Mouse (Mus musculus) skeletal muscle tissue, postnatal 0 days (tissue): ENCODE measurements around the gene Ormdl3. TPM values are rescaled to one million over a fixed set of nuclear protein-coding genes. Genes with fewer than 3 reads are reported as not detected.

Experiments
- polyA plus RNA-seq: library from polyadenylated mRNA; unstranded; fragments of >200 nt; fragmentation: Nextera tagmentation; extraction: Ambion mirVana; gene quantifications from 2 replicates; pipeline ENCODE4 v1.2.1, GENCODE M21; 2015

The Ormdl3 gene
- polyA plus RNA-seq: 34.8 and 60.2 TPM in 2 replicates

DNA sequence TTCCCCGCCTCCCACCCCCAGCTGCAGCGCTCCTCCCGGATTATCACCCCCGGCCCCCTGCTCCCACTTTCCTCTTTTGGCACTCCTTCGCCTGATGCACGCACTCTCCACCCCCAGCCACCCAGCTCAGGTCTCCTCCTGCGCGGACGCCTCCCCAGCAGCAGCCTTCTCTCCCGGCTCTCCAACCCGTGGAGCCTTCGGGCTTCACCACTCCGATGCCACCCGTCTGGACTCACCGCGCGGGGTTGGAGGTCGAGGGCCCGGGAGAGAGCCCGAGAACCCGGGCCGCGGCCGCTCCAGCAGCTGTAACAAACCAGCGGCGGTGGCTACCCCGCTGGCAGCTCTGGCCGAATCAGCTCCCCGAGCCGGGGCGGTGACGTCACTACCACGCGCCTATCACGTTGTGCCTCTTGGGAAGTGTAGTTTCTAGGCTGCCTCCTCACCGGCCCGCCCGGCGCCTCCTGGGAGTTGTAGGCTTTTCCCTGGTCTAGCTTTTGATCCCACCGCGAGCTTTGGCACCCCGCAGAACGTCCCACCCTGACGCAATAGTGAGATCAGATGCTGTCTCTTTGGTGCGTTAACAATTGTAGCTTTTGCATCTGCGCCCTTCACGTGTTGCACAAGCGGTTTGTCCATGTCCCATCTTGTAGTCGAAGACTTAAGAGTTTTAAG, at the start of gene Ormdl3:
Gene Ormdl3 (minus strand): TSS at position 477 of the 672 bp plus-strand sequence.

DNA sequence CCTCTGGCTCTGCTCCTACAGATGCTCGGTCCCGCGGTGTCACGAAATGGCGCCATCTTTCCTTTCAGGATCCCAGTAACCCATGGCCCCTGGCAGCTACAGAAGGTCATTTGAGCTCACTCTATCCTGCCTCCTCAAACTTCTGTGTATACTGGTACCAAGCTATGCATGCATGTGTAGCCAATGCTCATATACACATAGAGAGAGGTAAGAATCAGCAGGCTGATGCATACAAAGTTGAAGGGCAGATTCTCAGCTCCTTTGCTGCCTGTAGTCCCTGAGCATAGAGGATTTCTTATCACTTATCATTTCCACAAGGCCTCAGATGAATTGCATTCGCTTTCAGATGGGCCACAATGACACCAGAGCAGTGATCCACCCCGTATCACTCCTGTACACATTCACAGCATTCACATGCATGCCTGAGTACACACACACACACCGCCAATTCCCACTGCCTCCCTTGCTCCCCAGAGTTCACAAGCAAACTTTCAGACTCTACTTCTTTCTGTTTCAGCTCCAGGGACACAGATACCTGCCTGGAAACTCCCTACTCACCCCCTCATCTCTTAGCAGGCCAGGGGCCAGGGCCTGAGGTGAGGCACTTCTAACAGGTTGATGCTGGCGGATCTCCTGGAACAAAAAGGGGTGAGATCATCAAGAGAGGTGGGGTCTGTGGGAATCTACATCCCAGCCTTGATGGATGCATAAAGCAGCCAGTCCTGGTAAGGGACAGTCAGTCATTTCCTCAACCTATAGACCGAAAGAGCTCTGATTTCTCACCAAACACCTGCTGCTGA, 38.6 kb upstream of the Ormdl3 start, which contains the start of the genes Gm12355 and Gsdma3:
Gene Gm12355 (minus strand): TSS at position 51 of the 800 bp plus-strand sequence.
Gene Gsdma3 (plus strand): TSS at position 750 of the 800 bp plus-strand sequence.

DNA sequence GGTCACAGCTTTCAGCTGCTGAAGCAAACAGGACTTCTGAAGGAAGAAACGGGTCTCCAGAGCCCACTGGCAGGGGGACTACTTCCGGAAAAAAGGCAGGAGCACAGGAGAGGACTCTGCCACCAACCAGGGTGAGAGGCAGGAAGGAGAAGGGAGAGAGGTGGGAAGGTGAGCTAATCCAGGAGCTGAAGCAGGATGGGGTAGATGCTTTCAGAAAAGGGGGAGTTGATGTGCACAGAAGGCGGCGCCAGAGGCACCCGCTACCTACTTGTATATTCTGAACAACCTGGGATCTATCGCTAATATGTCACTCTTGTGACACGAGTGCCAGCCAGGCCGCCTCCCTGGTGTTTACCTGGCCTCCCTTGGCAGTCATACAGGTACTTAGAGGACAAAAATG, 10.8 kb upstream of the Ormdl3 start, which contains the start of gene Lrrc3c:
Gene Lrrc3c (plus strand): TSS at position 301 of the 400 bp plus-strand sequence.

DNA sequence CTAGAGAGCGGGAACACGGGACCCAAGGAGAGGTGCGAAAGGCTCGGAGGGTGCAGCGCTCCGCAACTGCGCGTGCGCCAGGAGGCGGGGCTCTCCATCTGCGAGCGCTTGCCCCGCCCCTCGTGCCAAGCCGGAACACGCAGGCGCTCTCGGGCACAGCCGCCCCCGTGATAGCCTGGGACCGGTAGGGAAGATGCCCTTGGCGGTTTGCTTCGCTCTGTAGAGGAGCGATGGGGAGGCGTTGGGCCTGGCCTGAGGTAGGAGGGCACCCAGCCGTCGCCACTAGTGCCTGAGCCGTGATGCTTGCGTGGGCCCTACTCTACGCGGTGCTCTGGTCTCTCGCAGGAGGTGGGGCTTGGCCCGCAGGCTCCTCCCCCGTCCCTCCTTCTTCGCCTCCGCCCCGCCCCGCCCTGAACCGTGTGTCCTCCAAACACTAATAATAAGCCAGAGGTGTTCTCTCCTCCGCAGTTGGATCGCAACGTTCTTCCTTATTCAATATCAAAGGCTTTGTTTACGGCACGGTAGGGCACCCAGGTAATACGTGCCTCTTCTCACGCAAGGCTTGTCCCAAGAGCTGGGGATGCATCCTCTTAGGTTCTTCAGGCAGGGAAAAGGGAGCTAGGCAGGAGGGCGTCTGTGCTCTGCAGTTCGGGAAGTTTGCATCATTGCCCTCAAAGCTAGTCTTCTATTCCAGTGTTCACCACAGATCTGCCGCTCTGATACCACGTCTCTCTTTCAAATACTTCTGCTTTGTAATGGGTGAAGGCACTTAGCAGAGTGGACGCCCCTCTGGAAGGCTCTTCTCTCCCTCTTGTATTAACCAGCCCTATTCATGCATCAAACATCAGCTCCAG, 36.0 kb downstream of the Ormdl3 start, which contains the start of gene Zpbp2:
Gene Zpbp2 (plus strand): TSS at position 123 of the 854 bp plus-strand sequence.

DNA sequence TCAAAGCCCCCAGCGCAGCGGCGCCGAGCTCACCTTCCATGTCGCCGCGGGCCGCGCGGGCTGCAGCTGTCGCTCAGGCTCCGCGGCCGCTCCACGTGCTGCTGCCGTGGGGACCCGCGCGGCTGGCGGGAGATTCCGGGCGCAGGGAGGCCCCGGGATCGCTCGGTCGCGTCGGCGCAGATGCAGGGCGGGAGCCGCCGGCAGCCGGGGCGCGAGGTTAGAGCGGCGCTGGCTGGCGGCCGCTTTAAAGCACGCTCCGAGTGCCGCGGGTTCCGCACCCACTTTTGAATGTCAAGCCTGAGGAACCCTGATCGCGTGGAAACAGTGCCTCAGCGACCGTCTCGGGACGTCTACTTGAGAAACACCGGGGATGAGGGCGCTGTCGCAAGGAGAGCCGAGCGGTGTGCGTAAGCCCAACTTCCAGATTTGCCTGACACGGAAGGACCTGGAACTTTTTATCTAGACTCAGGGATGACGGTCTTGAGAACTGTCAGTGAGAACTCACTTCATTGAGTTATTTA, 41.4 kb downstream of the Ormdl3 start, which contains the start of gene Ikzf3:
Gene Ikzf3 (minus strand): TSS at position 321 of the 521 bp plus-strand sequence.

Other genes starting within 250 kb of the Ormdl3 start
- 0.28 and 0.66 TPM in 2 replicates for gene Ppp1r1b, start 239.0 kb downstream of the Ormdl3 start, polyA plus RNA-seq
- gene Stard3, start 229.0 kb downstream of the Ormdl3 start, polyA plus RNA-seq: 17.0 and 19.3 TPM in 2 replicates
- gene Tcap, start 203.6 kb downstream of the Ormdl3 start, polyA plus RNA-seq: 604 and 677 TPM in 2 replicates
- 0.18 and 0.28 TPM in 2 replicates for gene Pnmt, start 200.9 kb downstream of the Ormdl3 start, polyA plus RNA-seq
- 4.1 and 4.3 TPM in 2 replicates for gene Pgap3, start 186.9 kb downstream of the Ormdl3 start, polyA plus RNA-seq
- gene Erbb2, start 174.9 kb downstream of the Ormdl3 start, polyA plus RNA-seq: 13.4 and 15.9 TPM in 2 replicates
- gene Mien1, start 148.4 kb downstream of the Ormdl3 start, polyA plus RNA-seq: 46.4 and 58.6 TPM in 2 replicates
- gene Grb7, start 141.0 kb downstream of the Ormdl3 start, polyA plus RNA-seq: 0.27 TPM in 1 of 2 replicates, not detected in the other
- 0.13 and 0.28 TPM in 2 replicates for gene Ikzf3, start 41.3 kb downstream of the Ormdl3 start, polyA plus RNA-seq
- 0.21 and 0.23 TPM in 2 replicates for gene Zpbp2, start 36.3 kb downstream of the Ormdl3 start, polyA plus RNA-seq
- not detected in 2 replicates for gene Lrrc3c, start 10.9 kb upstream of the Ormdl3 start, polyA plus RNA-seq
- 0.40 TPM in 1 of 2 replicates, not detected in the other for gene Gm12355, start 38.3 kb upstream of the Ormdl3 start, polyA plus RNA-seq
- not detected in 2 replicates for gene Gsdma3, start 39.0 kb upstream of the Ormdl3 start, polyA plus RNA-seq
- not detected in 2 replicates for gene Gsdma2, start 59.4 kb upstream of the Ormdl3 start, polyA plus RNA-seq
- 1.4 TPM in 1 of 2 replicates, not detected in the other for gene Gsdma, start 77.0 kb upstream of the Ormdl3 start, polyA plus RNA-seq
- gene Psmd3, start 95.2 kb upstream of the Ormdl3 start, polyA plus RNA-seq: 148 and 160 TPM in 2 replicates
- gene Csf3, start 113.9 kb upstream of the Ormdl3 start, polyA plus RNA-seq: not detected in 2 replicates
- gene Med24, start 142.1 kb upstream of the Ormdl3 start, polyA plus RNA-seq: 23.4 and 23.6 TPM in 2 replicates
- gene Thra, start 153.3 kb upstream of the Ormdl3 start, polyA plus RNA-seq: 39.8 and 45.3 TPM in 2 replicates
- 12.0 and 12.5 TPM in 2 replicates for gene Nr1d1, start 188.0 kb upstream of the Ormdl3 start, polyA plus RNA-seq
- gene Msl1, start 208.1 kb upstream of the Ormdl3 start, polyA plus RNA-seq: 15.3 TPM in 2 replicates
- gene Casc3, start 217.5 kb upstream of the Ormdl3 start, polyA plus RNA-seq: 14.2 and 15.4 TPM in 2 replicates
- gene Rapgefl1, start 249.4 kb upstream of the Ormdl3 start, polyA plus RNA-seq: 1.3 and 1.8 TPM in 2 replicates